Comparison of ENCODE assay signal across 22 mouse cellular contexts in the genomic region with DNA sequence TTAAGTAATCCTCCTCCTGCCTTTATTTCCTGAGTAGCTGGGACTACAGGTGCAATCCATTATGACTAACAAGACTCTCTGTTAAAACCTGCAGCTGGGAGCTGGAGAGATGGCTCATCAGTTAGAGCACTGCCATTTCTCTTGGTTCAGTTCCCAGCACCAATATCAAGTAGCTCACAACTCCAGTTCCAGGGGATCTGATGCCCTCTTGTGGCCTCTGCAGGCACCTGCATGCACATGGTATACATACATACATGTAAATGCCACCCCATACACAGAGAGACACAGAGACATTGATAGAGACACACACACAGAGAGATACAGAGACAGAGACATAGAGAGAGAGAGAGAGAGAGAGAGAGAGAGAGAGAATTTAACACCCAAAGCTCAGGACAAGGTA. TPM values are rescaled to one million over a fixed set of nuclear protein-coding genes. Genes with fewer than 3 reads are reported as not detected.
DNase-seq lines count a peak whose midpoint lies in the region; ATAC-seq and TF ChIP-seq lines count a peak whose summit lies in the region.
"Had no signal": no experiment of that assay in that cellular context is flagged by ENCODE, and none has a peak within 500 bp of the region (broad histone marks: within the 10 kb centered on the region; RNA-seq: fewer than 3 reads in every experiment).

No protein-coding gene starts in this region.

- H3K4me3 ChIP-seq in layer of hippocampus, adult 2 months: no peak overlapping the region
- H3K4me3 ChIP-seq in MEL (ENCODE audit: control insufficient read depth in 1 of 2, insufficient read depth in 1 of 2, low read depth in 2 of 2, low read length in 2 of 2): no peak overlapping the region
- H3K4me3 ChIP-seq: hindbrain, embryonic 10.5 days; limb, embryonic 13.5 days had no signal

- no peak overlapping the region for H3K27ac ChIP-seq in layer of hippocampus, adult 2 months
- H3K27ac ChIP-seq in MEL (ENCODE audit: control insufficient read depth, low read depth, low read length): no peak overlapping the region
- H3K27ac ChIP-seq: hindbrain, embryonic 10.5 days; limb, embryonic 13.5 days had no signal

- DNase-seq in layer of hippocampus, adult 2 months (ENCODE audit: low spot score in 2 of 2): no peak
- no peak for DNase-seq in layer of hippocampus, postnatal 36 days
- DNase-seq in 3T3-L1 (ENCODE audit: low read depth, low spot score) (peak; percentile 13), 416B (ENCODE audit: low read depth) (peak; percentile 20), MEL (ENCODE audit: low read depth, low spot score) (peak; percentile 63)
- DNase-seq in right cerebral cortex, postnatal 25 days: no peak
- DNase-seq: cerebellum, adult 8-10 months; gastrocnemius, postnatal 25 days; kidney, adult 9 months; kidney, postnatal 36 days; layer of hippocampus, adult 9-11 months; retina, postnatal 1 day; right cerebral cortex, postnatal 4 days; thymus, postnatal 4 days had no signal

- TF ChIP-seq EP300 in MEL (IDR thresholded peaks at IDR 0.05; ENCODE audit: low read depth in 1 of 2, low read length in 2 of 2): no peak

- H3K9ac ChIP-seq in MEL (ENCODE audit: control insufficient read depth, low read depth, low read length, poor library complexity, severe bottlenecking): no peak overlapping the region
- H3K9ac ChIP-seq: limb, embryonic 13.5 days had no signal

- peak; percentile 54 for TF ChIP-seq CTCF in layer of hippocampus, adult 2 months (conservative IDR thresholded peaks at IDR 0.05)
- TF ChIP-seq CTCF in MEL (IDR thresholded peaks at IDR 0.05 in 2 of 3, conservative IDR thresholded peaks at IDR 0.05 in 1 of 3; ENCODE audit: control insufficient read depth in 1 of 3, insufficient read depth in 1 of 3, low read depth in 2 of 3, low read length in 3 of 3, poor library complexity in 1 of 3, severe bottlenecking in 1 of 3): peak; percentile 52 to 61 (median 57)

- peaks cover 0 to 2% of the 10 kb centered on the region in 2 experiments; a peak in 1 of 4 replicates for H3K4me1 ChIP-seq in MEL (ENCODE audit: control insufficient read depth in 1 of 2, insufficient read depth in 2 of 2, low read length in 2 of 2)
- H3K4me1 ChIP-seq: hindbrain, embryonic 10.5 days; limb, embryonic 13.5 days had no signal

- no peaks in the 10 kb centered on the region for H3K9me3 ChIP-seq in MEL (replicated peaks; ENCODE audit: insufficient read depth, low read length)
- H3K9me3 ChIP-seq: hindbrain, embryonic 10.5 days; limb, embryonic 13.5 days had no signal

- no peaks in the 10 kb centered on the region for H3K36me3 ChIP-seq in MEL (ENCODE audit: control insufficient read depth in 1 of 2, insufficient read depth in 2 of 2, low read length in 2 of 2)
- H3K36me3 ChIP-seq: hindbrain, embryonic 10.5 days; limb, embryonic 13.5 days had no signal

- TF ChIP-seq RAD21 in MEL (IDR thresholded peaks at IDR 0.05; ENCODE audit: low read depth, low read length): peak; percentile 27

- no peak for ATAC-seq in erythroid progenitor cell, adult 5-6 weeks (replicated peaks; ENCODE audit: low FRiP score, poor library complexity, severe bottlenecking)
- ATAC-seq: forebrain, embryonic 14.5 days; midbrain, embryonic 16.5 days had no signal

- no peaks in the 10 kb centered on the region for H3K27me3 ChIP-seq in MEL (ENCODE audit: control insufficient read depth in 1 of 2, insufficient read depth in 2 of 2, low read length in 2 of 2)
- H3K27me3 ChIP-seq: limb, embryonic 13.5 days had no signal

- H3K79me2 ChIP-seq in MEL (ENCODE audit: control insufficient read depth, insufficient read depth, low read length, poor library complexity): no peaks in the 10 kb centered on the region

- TF ChIP-seq POLR2A in MEL (IDR thresholded peaks at IDR 0.05; ENCODE audit: control insufficient read depth in 1 of 2, insufficient read depth in 1 of 2, low read depth in 1 of 2, low read length in 2 of 2, poor library complexity in 1 of 2): no peak

TF ChIP-seq in MEL, 35 proteins besides CTCF, POLR2A, EP300 and RAD21:
- TF ChIP-seq SMC3 (IDR thresholded peaks at IDR 0.05; ENCODE audit: low read depth, low read length) (peak; percentile 55), USF1 (IDR thresholded peaks at IDR 0.05; ENCODE audit: low read depth, low read length) (no peak)

RNA-seq across cellular contexts. Expression of a gene that starts 49.3 kb away (rescaled TPM):
- 1 to 10 TPM; 2.3 to 3.4 TPM for total RNA-seq in layer of hippocampus, adult 2 months (2021)
- 1 to 10 TPM; 2.8 to 3.8 TPM for total RNA-seq in layer of hippocampus, postnatal 36 days (2021)
- 0.04 TPM in 1 of 2 replicates, not detected in the other for total RNA-seq in MEL (2012; rRNA removed)
- under 1 TPM in 1 of 2 experiments, not detected in 1; 0.04 TPM for polyA plus RNA-seq in MEL (2012; ENCODE audit: insufficient read depth in 1 of 2, insufficient read length in 2 of 2, low read depth in 1 of 2, low replicate concordance in 2 of 2, missing spikeins in 1 of 2)
- total RNA-seq in erythroid progenitor cell, adult 5-6 weeks (2015; ENCODE audit: low replicate concordance): not detected in 2 replicates
- total RNA-seq in erythroid progenitor cell, adult 5-6 weeks (2017; ENCODE audit: low replicate concordance): not detected in 2 replicates
- total RNA-seq: common myeloid progenitor, adult 5-6 weeks; gastrocnemius, postnatal 25 days; neutrophil, adult 5-6 weeks had no signal
- polyA plus RNA-seq: limb, embryonic 13.5 days; liver, embryonic 16.5 days had no signal

Comparison
In these comparisons a context has a peak if more than half of its experiments do, and no peak if none do; other contexts are left out.
1. DNase-seq: peak in 3T3-L1 (single experiment), 416B (single experiment) and MEL (single experiment); none in layer of hippocampus, adult 2 months (0 of 2), layer of hippocampus, postnatal 36 days (0 of 2) and right cerebral cortex, postnatal 25 days (single experiment).